Mouse (Mus musculus) thymus, adult 18-20 months (tissue): ENCODE results near the gene 1700012B07Rik.

Experiments
- DNase-seq, 2 experiments: peaks; one replicate each; pipeline ENCODE4 v3.0.0; 2022; ENCODE audit warnings: mixed read lengths in 2 of 2

Gene 1700012B07Rik

GRCm38 (mm10) chr11:109745210-109745609, 82.6 kb downstream of the 1700012B07Rik start:
- no peak for DNase-seq

- DNase-seq: no peak
These were observed 89.9 kb downstream of the 1700012B07Rik start for GRCm38 (mm10) chr11:109737967-109738366.
